Mouse (Mus musculus): Measurements from ENCODE around the gene Slc25a36. TPM values are rescaled to one million over a fixed set of nuclear protein-coding genes. Genes with fewer than 3 reads are reported as not detected.
A peak's percentile ranks its signal among the peaks of the same experiment; 100 is the strongest.

The Slc25a36 gene
- polyA plus RNA-seq, 1 experiment from 2014 or later: 45.8 TPM

- Histone ChIP-seq H3K27me3 (no peaks in the 10 kb centered on the region), H3K9me3 (replicated peaks) (no peaks in the 10 kb centered on the region), H3K27ac (no peak overlapping the region), H3K4me3 (no peak overlapping the region), H3K4me1 (replicated peaks) (no peaks in the 10 kb centered on the region; the same call in none of the 2 replicates), H3K36me3 (no peaks in the 10 kb centered on the region), H3K4me2 (no peak overlapping the region), H3K9ac (no peak overlapping the region)
- WGBS: 83% methylated on average over 4 of the region's 4 CpGs
- no peak for ATAC-seq (replicated peaks; ENCODE audit: insufficient number of reproducible peaks, insufficient read depth, low FRiP score, low read depth)
Measured at GRCm38 (mm10) chr9:97137678-97138077, 26.7 kb upstream of the Slc25a36 start.

- H3K27me3 ChIP-seq: no peaks in the 10 kb centered on the region
- no peaks in the 10 kb centered on the region for H3K36me3 ChIP-seq
- H3K9me3 ChIP-seq (replicated peaks): no peaks in the 10 kb centered on the region
- no peak overlapping the region for H3K9ac ChIP-seq
- H3K4me2 ChIP-seq: no peak overlapping the region
- H3K4me1 ChIP-seq (replicated peaks): no peaks in the 10 kb centered on the region; the same call in 1 of the 2 replicates
- 75% methylated on average over 4 of the region's 4 CpGs for WGBS
- H3K4me3 ChIP-seq: no peak overlapping the region
- no peak overlapping the region for H3K27ac ChIP-seq
- no peak for ATAC-seq (replicated peaks; ENCODE audit: insufficient number of reproducible peaks, insufficient read depth, low FRiP score, low read depth)
Measured at GRCm38 (mm10) chr9:97137116-97137515, 26.2 kb upstream of the Slc25a36 start.

- H3K27me3 ChIP-seq: no peaks in the 10 kb centered on the region
- no peaks in the 10 kb centered on the region for H3K36me3 ChIP-seq
- H3K9ac ChIP-seq: no peak overlapping the region
- H3K4me1 ChIP-seq (replicated peaks): no peaks in the 10 kb centered on the region; the same call in 1 of the 2 replicates
- H3K9me3 ChIP-seq (replicated peaks): no peaks in the 10 kb centered on the region
- no peak overlapping the region for H3K27ac ChIP-seq
- no peak overlapping the region for H3K4me2 ChIP-seq
- 79% methylated on average over 4 of the region's 4 CpGs for WGBS
- no peak for ATAC-seq (replicated peaks; ENCODE audit: insufficient number of reproducible peaks, insufficient read depth, low FRiP score, low read depth)
- H3K4me3 ChIP-seq: no peak overlapping the region
Measured at GRCm38 (mm10) chr9:97135866-97136265, 24.9 kb upstream of the Slc25a36 start.

GRCm38 (mm10) chr9:97133178-97133577 is 22.2 kb upstream of the Slc25a36 start:
- Histone ChIP-seq H3K9ac (no peak overlapping the region), H3K36me3 (no peaks in the 10 kb centered on the region), H3K9me3 (replicated peaks) (no peaks in the 10 kb centered on the region), H3K4me2 (no peak overlapping the region), H3K27me3 (no peaks in the 10 kb centered on the region), H3K27ac (no peak overlapping the region), H3K4me3 (no peak overlapping the region), H3K4me1 (replicated peaks) (no peaks in the 10 kb centered on the region)
- WGBS: 52% methylated on average over 8 of the region's 8 CpGs
- ATAC-seq (replicated peaks; ENCODE audit: insufficient number of reproducible peaks, insufficient read depth, low FRiP score, low read depth): no peak

GRCm38 (mm10) chr9:97130001-97130400 is 19.0 kb upstream of the Slc25a36 start:
- no peak overlapping the region for H3K9ac ChIP-seq
- H3K36me3 ChIP-seq: no peaks in the 10 kb centered on the region
- no peaks in the 10 kb centered on the region for H3K9me3 ChIP-seq (replicated peaks)
- no peaks in the 10 kb centered on the region for H3K4me1 ChIP-seq (replicated peaks)
- 83% methylated on average over 5 of the region's 5 CpGs for WGBS
- H3K27ac ChIP-seq: no peak overlapping the region
- H3K27me3 ChIP-seq: no peaks in the 10 kb centered on the region
- ATAC-seq (replicated peaks; ENCODE audit: insufficient number of reproducible peaks, insufficient read depth, low FRiP score, low read depth): no peak
- H3K4me3 ChIP-seq: no peak overlapping the region
- H3K4me2 ChIP-seq: no peak overlapping the region

- WGBS: 60% methylated on average over 23 of the region's 23 CpGs
- Histone ChIP-seq H3K4me2 (no peak overlapping the region), H3K27ac (no peak overlapping the region), H3K4me3 (no peak overlapping the region), H3K36me3 (no peaks in the 10 kb centered on the region), H3K9me3 (replicated peaks) (no peaks in the 10 kb centered on the region), H3K9ac (no peak overlapping the region), H3K27me3 (no peaks in the 10 kb centered on the region), H3K4me1 (replicated peaks) (no peaks in the 10 kb centered on the region)
- ATAC-seq (replicated peaks; ENCODE audit: insufficient number of reproducible peaks, insufficient read depth, low FRiP score, low read depth): no peak
Measured at GRCm38 (mm10) chr9:97123934-97124692, 13.2 kb upstream of the Slc25a36 start.

GRCm38 (mm10) chr9:97121432-97121831 is 10.5 kb upstream of the Slc25a36 start:
- no peak for ATAC-seq (replicated peaks; ENCODE audit: insufficient number of reproducible peaks, insufficient read depth, low FRiP score, low read depth)
- no peak overlapping the region for H3K27ac ChIP-seq
- 66% methylated on average over 2 of the region's 2 CpGs for WGBS
- H3K27me3 ChIP-seq: no peaks in the 10 kb centered on the region
- H3K4me3 ChIP-seq: no peak overlapping the region
- no peaks in the 10 kb centered on the region for H3K36me3 ChIP-seq
- H3K4me2 ChIP-seq: no peak overlapping the region
- H3K9ac ChIP-seq: no peak overlapping the region
- H3K9me3 ChIP-seq (replicated peaks): no peaks in the 10 kb centered on the region
- H3K4me1 ChIP-seq (replicated peaks): no peaks in the 10 kb centered on the region

GRCm38 (mm10) chr9:97114271-97114670 is 3.3 kb upstream of the Slc25a36 start:
- Histone ChIP-seq H3K4me3 (no peak overlapping the region), H3K27me3 (no peaks in the 10 kb centered on the region), H3K4me1 (replicated peaks) (peaks cover 19% of the 10 kb centered on the region), H3K4me2 (no peak overlapping the region), H3K9me3 (replicated peaks) (no peaks in the 10 kb centered on the region), H3K9ac (no peak overlapping the region), H3K36me3 (no peaks in the 10 kb centered on the region), H3K27ac (no peak overlapping the region)
- ATAC-seq (replicated peaks; ENCODE audit: insufficient number of reproducible peaks, insufficient read depth, low FRiP score, low read depth): no peak
- 86% methylated on average over 10 of the region's 10 CpGs for WGBS

- Histone ChIP-seq H3K27me3 (no peaks in the 10 kb centered on the region), H3K4me3 (no peak overlapping the region), H3K4me1 (replicated peaks) (peaks cover 26% of the 10 kb centered on the region), H3K36me3 (no peaks in the 10 kb centered on the region), H3K9ac (peak overlapping the region; percentile 18; the same call in 1 of the 2 replicates), H3K9me3 (replicated peaks) (no peaks in the 10 kb centered on the region), H3K27ac (peak overlapping the region; percentile 79), H3K4me2 (peak overlapping the region; percentile 54)
- ATAC-seq (replicated peaks; ENCODE audit: insufficient number of reproducible peaks, insufficient read depth, low FRiP score, low read depth): no peak
- WGBS: 14% methylated on average over 5 of the region's 5 CpGs
Measured at GRCm38 (mm10) chr9:97113555-97113929, 2.6 kb upstream of the Slc25a36 start.

GRCm38 (mm10) chr9:97112797-97113554 is 2.0 kb upstream of the Slc25a36 start:
- Histone ChIP-seq H3K4me2 (peak overlapping the region; percentile 54), H3K36me3 (no peaks in the 10 kb centered on the region), H3K27me3 (no peaks in the 10 kb centered on the region), H3K27ac (peak overlapping the region; percentile 79), H3K9ac (peak overlapping the region; percentile 18; the same call in 1 of the 2 replicates), H3K4me1 (replicated peaks) (peaks cover 29% of the 10 kb centered on the region), H3K9me3 (replicated peaks) (no peaks in the 10 kb centered on the region), H3K4me3 (no peak overlapping the region)
- no peak for ATAC-seq (replicated peaks; ENCODE audit: insufficient number of reproducible peaks, insufficient read depth, low FRiP score, low read depth)
- WGBS: 36% methylated on average over 24 of the region's 24 CpGs

- Histone ChIP-seq H3K4me3 (no peak overlapping the region), H3K27ac (peak overlapping the region; percentile 31; the same call in 1 of the 2 replicates), H3K27me3 (no peaks in the 10 kb centered on the region), H3K9ac (no peak overlapping the region), H3K4me1 (replicated peaks) (peaks cover 29% of the 10 kb centered on the region), H3K4me2 (no peak overlapping the region), H3K9me3 (replicated peaks) (no peaks in the 10 kb centered on the region), H3K36me3 (no peaks in the 10 kb centered on the region)
- WGBS: 62% methylated on average over 7 of the region's 7 CpGs
- no peak for ATAC-seq (replicated peaks; ENCODE audit: insufficient number of reproducible peaks, insufficient read depth, low FRiP score, low read depth)
Measured at GRCm38 (mm10) chr9:97112238-97112637, 1.3 kb upstream of the Slc25a36 start.
